Mouse (Mus musculus) hindbrain, embryonic 11.5 days (tissue): ENCODE measurements around the gene Gm13289. TPM values are rescaled to one million over a fixed set of nuclear protein-coding genes. Genes with fewer than 3 reads are reported as not detected.
"Not testable (repeated sequence)": the region's sequence is repeated elsewhere in the genome, so short reads cannot be mapped to it uniquely, and the experiment has no call there.

Source experiments
- ATAC-seq: fragments of 200-750 bp; cut with Nextera tagmentation; 2 replicates; pipeline ENCODE4 v1.8.0; 2017; ENCODE audit warnings: mild to moderate bottlenecking, moderate TSS enrichment, moderate library complexity; ENCODE audit not compliant: low FRiP score
- DNase-seq: peaks from one replicate; pipeline ENCODE4 v3.0.0-alpha.2; 2015; ENCODE audit warnings: low spot score
- H3K27ac ChIP-seq: fragments of 300-500 bp; sonication (generic); 2 replicates; pipeline ENCODE4 v1.5.1; 2014; ENCODE audit warnings: mild to moderate bottlenecking, low read depth, low read length
- H3K27me3 ChIP-seq: fragments of 300-500 bp; sonication (generic); 2 replicates; pipeline ENCODE4 v1.6.1; 2014; ENCODE audit warnings: mild to moderate bottlenecking, low read length, moderate library complexity, mixed read lengths; ENCODE audit not compliant: control insufficient read depth, insufficient read depth
- H3K36me3 ChIP-seq: fragments of 300-500 bp; sonication (generic); 2 replicates; pipeline ENCODE4 v1.6.1; 2014; ENCODE audit warnings: mild to moderate bottlenecking, low read length, moderate library complexity, mixed read lengths; ENCODE audit not compliant: control insufficient read depth, insufficient read depth
- H3K4me1 ChIP-seq: fragments of 300-500 bp; sonication (generic); replicated peaks from 2 replicates; pipeline ENCODE4 v1.6.1; 2014; ENCODE audit warnings: low read length, mixed read lengths; ENCODE audit not compliant: control insufficient read depth, insufficient read depth
- H3K4me2 ChIP-seq: fragments of 300-500 bp; sonication (generic); replicated peaks from 2 replicates; pipeline ENCODE4 v1.6.1; 2014; ENCODE audit warnings: mild to moderate bottlenecking, low read depth, low read length
- H3K4me3 ChIP-seq: fragments of 300-500 bp; sonication (generic); 2 replicates; pipeline ENCODE4 v1.5.1; 2014; ENCODE audit warnings: low read depth, low read length
- H3K9ac ChIP-seq: fragments of 300-500 bp; sonication (generic); 2 replicates; pipeline ENCODE4 v1.6.1; 2014; ENCODE audit warnings: low read depth, low read length
- H3K9me3 ChIP-seq: fragments of 300-500 bp; sonication (generic); 2 replicates; pipeline ENCODE4 v1.6.1; 2016; ENCODE audit warnings: low read length; ENCODE audit not compliant: control insufficient read depth
- WGBS: fragments of 180-500 bp; shearing (Covaris S2); extraction: QIAGEN DNeasy Blood & Tissue Kit; methylation state at CpG from one replicate; pipeline ENCODE4 v1.1.7; 2014; 5-methylcytosine and 5-hydroxymethylcytosine counted together
- polyA plus RNA-seq: library from polyadenylated mRNA; unstranded; fragments of >200 nt; fragmentation: Nextera tagmentation; extraction: Ambion mirVana; gene quantifications from 2 replicates; pipeline ENCODE4 v1.2.1, GENCODE M21; 2014

Gm13289 gene
- polyA plus RNA-seq, 1 experiment from 2014 or later = not detected

DNA sequence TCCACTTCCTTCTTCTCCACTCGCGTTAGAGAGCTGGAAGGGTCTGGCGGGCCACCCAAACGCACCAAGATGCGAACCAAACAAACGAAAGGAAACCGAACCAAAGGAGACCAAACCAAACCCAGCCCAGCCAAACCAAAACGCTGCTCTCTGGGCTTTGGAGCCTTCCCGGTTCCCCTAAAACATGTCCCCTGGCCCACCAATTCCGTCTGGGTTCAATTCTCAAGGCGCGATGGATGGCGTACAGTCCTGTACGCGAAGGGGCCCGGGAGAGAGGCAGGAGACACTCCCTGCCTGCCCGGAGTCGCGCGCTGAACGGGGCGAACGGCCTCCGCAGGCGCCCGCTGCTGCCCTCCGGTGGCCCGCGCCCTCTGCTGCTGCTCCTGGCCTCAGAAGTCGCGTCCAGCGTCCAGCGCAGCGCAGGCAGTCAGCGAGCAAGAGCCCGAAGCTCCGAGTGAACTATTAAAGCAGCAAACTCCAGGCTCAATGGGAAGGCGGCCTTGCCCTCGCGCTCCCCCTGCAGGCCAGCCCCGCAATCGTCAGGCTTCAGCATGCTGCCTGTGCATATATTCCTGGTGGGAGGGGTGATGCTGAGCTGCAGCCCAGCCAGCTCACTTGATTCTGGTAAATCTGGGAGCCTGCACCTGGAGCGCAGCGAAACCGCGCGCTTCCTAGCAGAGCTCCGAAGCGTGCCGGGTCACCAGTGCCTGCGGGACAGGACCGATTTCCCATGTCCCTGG is 17.4 kb downstream of the Gm13289 start, which contains the start of gene Gm13275:
Gene Gm13275, plus strand, starts transcription at position 552 of the 740 bp plus-strand sequence.
- H3K9ac ChIP-seq, ATAC-seq, H3K27me3 ChIP-seq, H3K4me3 ChIP-seq, H3K9me3 ChIP-seq, H3K4me2 ChIP-seq, H3K4me1 ChIP-seq, DNase-seq, H3K27ac ChIP-seq, H3K36me3 ChIP-seq: not testable (repeated sequence)
- 0% methylated on average over 4 of the region's 52 CpGs for WGBS

DNA sequence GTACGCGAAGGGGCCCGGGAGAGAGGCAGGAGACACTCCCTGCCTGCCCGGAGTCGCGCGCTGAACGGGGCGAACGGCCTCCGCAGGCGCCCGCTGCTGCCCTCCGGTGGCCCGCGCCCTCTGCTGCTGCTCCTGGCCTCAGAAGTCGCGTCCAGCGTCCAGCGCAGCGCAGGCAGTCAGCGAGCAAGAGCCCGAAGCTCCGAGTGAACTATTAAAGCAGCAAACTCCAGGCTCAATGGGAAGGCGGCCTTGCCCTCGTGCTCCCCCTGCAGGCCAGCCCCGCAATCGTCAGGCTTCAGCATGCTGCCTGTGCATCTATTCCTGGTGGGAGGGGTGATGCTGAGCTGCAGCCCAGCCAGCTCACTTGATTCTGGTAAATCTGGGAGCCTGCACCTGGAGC is 20.4 kb downstream of the Gm13289 start, which contains the start of gene Gm13279:
Gene Gm13279, plus strand, starts transcription at position 301 of the 400 bp plus-strand sequence.
- not testable (repeated sequence) for H3K9me3 ChIP-seq, H3K9ac ChIP-seq, DNase-seq, H3K4me1 ChIP-seq, H3K4me3 ChIP-seq, H3K36me3 ChIP-seq, ATAC-seq, H3K27ac ChIP-seq, H3K4me2 ChIP-seq, H3K27me3 ChIP-seq
- WGBS = no CpG with 5 or more reads among the region's 28 CpGs

DNA sequence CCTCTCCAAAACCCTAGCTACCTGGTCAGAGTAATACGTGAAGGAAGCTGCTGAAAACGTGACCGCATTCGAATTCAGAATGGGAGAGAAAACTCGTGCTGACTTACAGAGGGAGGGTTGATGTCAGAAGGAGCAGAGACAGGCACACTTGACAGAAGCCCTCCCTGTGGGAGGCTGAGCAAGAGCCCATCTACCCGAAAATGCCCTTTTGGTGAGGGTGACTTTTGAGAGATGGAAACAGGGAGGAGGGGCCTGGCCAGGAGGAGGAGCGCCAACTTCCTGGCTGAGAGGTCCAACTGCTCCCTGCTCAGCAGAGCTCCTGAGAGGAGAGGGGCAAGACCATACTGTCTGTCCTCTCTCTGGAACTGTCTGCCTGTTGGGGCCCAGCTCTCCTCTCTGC is 22.6 kb downstream of the Gm13289 start, which contains the start of gene Gm13285:
Gene Gm13285, plus strand, starts transcription at position 301 of the 400 bp plus-strand sequence.
- not testable (repeated sequence) for H3K4me3 ChIP-seq, H3K9ac ChIP-seq, H3K27me3 ChIP-seq, DNase-seq, H3K36me3 ChIP-seq, H3K27ac ChIP-seq, H3K4me1 ChIP-seq, H3K4me2 ChIP-seq, H3K9me3 ChIP-seq, ATAC-seq
- WGBS = 17% methylated on average over 2 of the region's 7 CpGs

DNA sequence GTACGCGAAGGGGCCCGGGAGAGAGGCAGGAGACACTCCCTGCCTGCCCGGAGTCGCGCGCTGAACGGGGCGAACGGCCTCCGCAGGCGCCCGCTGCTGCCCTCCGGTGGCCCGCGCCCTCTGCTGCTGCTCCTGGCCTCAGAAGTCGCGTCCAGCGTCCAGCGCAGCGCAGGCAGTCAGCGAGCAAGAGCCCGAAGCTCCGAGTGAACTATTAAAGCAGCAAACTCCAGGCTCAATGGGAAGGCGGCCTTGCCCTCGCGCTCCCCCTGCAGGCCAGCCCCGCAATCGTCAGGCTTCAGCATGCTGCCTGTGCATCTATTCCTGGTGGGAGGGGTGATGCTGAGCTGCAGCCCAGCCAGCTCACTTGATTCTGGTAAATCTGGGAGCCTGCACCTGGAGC is 26.2 kb downstream of the Gm13289 start, which contains the start of gene Gm13287:
Gene Gm13287, plus strand, starts transcription at position 301 of the 400 bp plus-strand sequence.
- WGBS = no CpG with 5 or more reads among the region's 29 CpGs
- not testable (repeated sequence) for H3K4me2 ChIP-seq, H3K9me3 ChIP-seq, H3K27me3 ChIP-seq, H3K9ac ChIP-seq, H3K4me3 ChIP-seq, H3K36me3 ChIP-seq, H3K27ac ChIP-seq, H3K4me1 ChIP-seq, ATAC-seq, DNase-seq

DNA sequence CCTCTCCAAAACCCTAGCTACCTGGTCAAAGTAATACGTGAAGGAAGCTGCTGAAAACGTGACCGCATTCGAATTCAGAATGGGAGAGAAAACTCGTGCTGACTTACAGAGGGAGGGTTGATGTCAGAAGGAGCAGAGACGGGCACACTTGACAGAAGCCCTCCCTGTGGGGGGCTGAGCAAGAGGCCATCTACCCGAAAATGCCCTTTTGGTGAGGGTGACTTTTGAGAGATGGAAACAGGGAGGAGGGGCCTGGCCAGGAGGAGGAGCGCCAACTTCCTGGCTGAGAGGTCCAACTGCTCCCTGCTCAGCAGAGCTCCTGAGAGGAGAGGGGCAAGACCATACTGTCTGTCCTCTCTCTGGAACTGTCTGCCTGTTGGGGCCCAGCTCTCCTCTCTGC is 28.5 kb downstream of the Gm13289 start, which contains the start of gene Gm13288:
Gene Gm13288, plus strand, starts transcription at position 301 of the 400 bp plus-strand sequence.
- H3K36me3 ChIP-seq, H3K9ac ChIP-seq, H3K27me3 ChIP-seq, H3K27ac ChIP-seq, H3K9me3 ChIP-seq, H3K4me2 ChIP-seq, ATAC-seq, H3K4me3 ChIP-seq, H3K4me1 ChIP-seq, DNase-seq: not testable (repeated sequence)
- no CpG with 5 or more reads among the region's 8 CpGs for WGBS

DNA sequence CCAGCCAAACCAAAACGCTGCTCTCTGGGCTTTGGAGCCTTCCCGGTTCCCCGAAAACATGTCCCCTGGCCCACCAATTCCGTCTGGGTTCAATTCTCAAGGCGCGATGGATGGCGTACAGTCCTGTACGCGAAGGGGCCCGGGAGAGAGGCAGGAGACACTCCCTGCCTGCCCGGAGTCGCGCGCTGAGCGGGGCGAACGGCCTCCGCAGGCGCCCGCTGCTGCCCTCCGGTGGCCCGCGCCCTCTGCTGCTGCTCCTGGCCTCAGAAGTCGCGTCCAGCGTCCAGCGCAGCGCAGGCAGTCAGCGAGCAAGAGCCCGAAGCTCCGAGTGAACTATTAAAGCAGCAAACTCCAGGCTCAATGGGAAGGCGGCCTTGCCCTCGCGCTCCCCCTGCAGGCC is 29.0 kb downstream of the Gm13289 start:
- H3K27me3 ChIP-seq, H3K36me3 ChIP-seq, H3K27ac ChIP-seq, H3K4me2 ChIP-seq, H3K4me1 ChIP-seq, H3K9ac ChIP-seq, ATAC-seq, H3K4me3 ChIP-seq, H3K9me3 ChIP-seq, DNase-seq: not testable (repeated sequence)
- 0% methylated on average over 6 of the region's 34 CpGs for WGBS

DNA sequence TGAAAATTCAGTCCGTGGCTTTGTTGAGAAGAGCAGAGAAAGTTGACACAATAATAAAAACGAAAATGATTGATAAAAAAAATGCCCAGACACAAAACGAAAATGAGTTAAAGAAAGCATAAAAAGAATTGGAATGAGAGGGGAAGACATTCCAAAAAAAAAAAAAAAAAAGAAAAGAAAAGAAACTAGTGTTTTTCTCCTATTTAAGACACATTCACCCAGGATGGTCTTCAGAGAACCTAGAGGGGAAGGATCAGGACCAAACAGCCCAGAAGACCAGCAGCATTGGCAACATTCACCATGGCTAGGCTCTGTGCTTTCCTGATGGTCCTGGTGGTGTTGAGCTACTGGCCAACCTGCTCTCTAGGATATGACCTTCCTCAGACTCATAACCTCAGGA is 39.2 kb downstream of the Gm13289 start, which contains the start of gene Ifna7:
Gene Ifna7, plus strand, starts transcription at position 301 of the 400 bp plus-strand sequence.
- H3K4me1 ChIP-seq = no peaks in the 10 kb centered on the region
- H3K4me2 ChIP-seq = no peak within 1 kb of the TSS
- H3K36me3 ChIP-seq = no peaks in the 10 kb centered on the region
- no peak within 1 kb of the TSS for H3K9ac ChIP-seq
- DNase-seq (no peak), ATAC-seq (no peak)
- 75% methylated on average over 3 of the region's 3 CpGs for WGBS
- H3K4me3 ChIP-seq = no peak within 1 kb of the TSS
- no peak within 1 kb of the TSS for H3K27ac ChIP-seq
- no peaks in the 10 kb centered on the region for H3K9me3 ChIP-seq
- no peaks in the 10 kb centered on the region for H3K27me3 ChIP-seq

DNA sequence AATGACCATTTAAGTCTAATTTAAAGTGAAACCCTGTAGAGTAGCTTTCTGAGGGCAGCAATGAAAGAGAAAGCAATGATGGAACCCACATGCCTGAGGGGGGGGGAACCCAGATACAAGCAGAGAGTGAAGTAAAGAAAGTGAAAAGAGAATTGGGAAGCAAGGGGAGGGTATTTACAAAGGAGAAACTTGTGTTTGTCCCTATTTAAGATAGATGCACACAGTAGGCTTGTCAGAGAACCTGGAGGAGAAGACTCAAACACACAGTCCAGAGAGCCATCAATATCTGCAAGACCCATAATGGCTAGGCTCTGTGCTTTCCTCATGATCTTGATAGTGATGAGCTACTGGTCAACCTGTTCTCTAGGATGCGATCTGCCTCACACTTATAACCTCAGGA is 42.9 kb downstream of the Gm13289 start, which contains the start of gene Ifna11:
Gene Ifna11, plus strand, starts transcription at position 301 of the 400 bp plus-strand sequence.
- no peak within 1 kb of the TSS for H3K4me2 ChIP-seq
- DNase-seq = no peak

DNA sequence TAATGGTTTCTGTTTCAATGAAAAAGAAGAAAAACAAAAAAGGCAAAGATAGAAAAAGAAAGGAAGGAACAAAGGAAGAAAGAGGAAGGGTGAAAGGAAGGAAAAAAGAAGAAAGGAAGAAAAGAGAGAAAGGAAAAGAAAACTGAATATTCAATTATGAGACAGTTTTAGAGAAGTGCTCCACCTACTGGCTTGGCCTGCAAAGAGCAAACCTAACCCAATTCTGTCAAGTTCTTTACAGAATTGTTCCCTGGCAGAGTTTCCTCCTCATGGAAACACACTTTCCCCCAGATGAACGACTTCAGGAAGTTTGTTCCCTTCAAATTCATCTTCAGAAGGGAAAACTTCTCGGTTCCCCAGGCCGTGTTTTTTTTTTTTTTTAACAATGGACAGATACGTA is 46.3 kb downstream of the Gm13289 start:
- H3K9ac ChIP-seq = no peak overlapping the region
- H3K27ac ChIP-seq = no peak overlapping the region
- 27% methylated on average over 4 of the region's 4 CpGs for WGBS
- H3K4me1 ChIP-seq = no peaks in the 10 kb centered on the region
- no peaks in the 10 kb centered on the region for H3K27me3 ChIP-seq
- ATAC-seq (no peak), DNase-seq (peak; percentile 27)
- H3K4me2 ChIP-seq = no peak overlapping the region
- H3K4me3 ChIP-seq = no peak overlapping the region
- H3K9me3 ChIP-seq = no peaks in the 10 kb centered on the region
- H3K36me3 ChIP-seq = no peaks in the 10 kb centered on the region

More for the DNA sequence above, 42.9 kb downstream of the Gm13289 start, which contains the start of gene Ifna11:
- Histone ChIP-seq H3K36me3 (no peaks in the 10 kb centered on the region), H3K27me3 (no peaks in the 10 kb centered on the region), H3K27ac (no peak within 1 kb of the TSS), H3K9ac (no peak within 1 kb of the TSS), H3K9me3 (no peaks in the 10 kb centered on the region), H3K4me1 (no peaks in the 10 kb centered on the region), H3K4me3 (no peak within 1 kb of the TSS)
- WGBS = 81% methylated on average over 1 of the region's 1 CpGs
- no peak for ATAC-seq
